Mouse (Mus musculus) skeletal muscle tissue, adult 2 months (tissue): ENCODE measurements around the gene Arhgef40.
"Not testable (repeated sequence)": the region's sequence is repeated elsewhere in the genome, so short reads cannot be mapped to it uniquely, and the experiment has no call there.

Source experiments
- DNase-seq: peaks from one replicate; pipeline ENCODE4 v3.0.0-alpha.2; 2012; ENCODE audit warnings: low read depth, low spot score

Arhgef40 gene

GRCm38 (mm10) chr14:52018248-52019050 lies 33.9 kb downstream of the Arhgef40 start:
- no peak for DNase-seq

GRCm38 (mm10) chr14:52019051-52019589 lies 34.6 kb downstream of the Arhgef40 start:
- DNase-seq = no peak

- peak; percentile 91 for DNase-seq
These were observed 35.2 kb downstream of the Arhgef40 start for GRCm38 (mm10) chr14:52019590-52020340.

- peak; percentile 83 for DNase-seq
These were observed 36.1 kb downstream of the Arhgef40 start, which contains the start of gene Zfp219 for GRCm38 (mm10) chr14:52020486-52021137. Gene Zfp219, minus strand, starts transcription at chr14:52020733.

GRCm38 (mm10) chr14:52021138-52021529 lies 36.6 kb downstream of the Arhgef40 start:
- DNase-seq = no peak

- DNase-seq = no peak
These were observed 37.2 kb downstream of the Arhgef40 start for GRCm38 (mm10) chr14:52021568-52022212.

GRCm38 (mm10) chr14:52022244-52022708 lies 37.8 kb downstream of the Arhgef40 start:
- DNase-seq = no peak

GRCm38 (mm10) chr14:52022709-52023459 lies 38.4 kb downstream of the Arhgef40 start:
- peak; percentile 81 for DNase-seq

GRCm38 (mm10) chr14:52024133-52024532 lies 39.6 kb downstream of the Arhgef40 start:
- DNase-seq = no peak

GRCm38 (mm10) chr14:52026342-52026741 lies 41.8 kb downstream of the Arhgef40 start:
- no peak for DNase-seq

GRCm38 (mm10) chr14:52035926-52036325 lies 51.4 kb downstream of the Arhgef40 start:
- no peak for DNase-seq

- DNase-seq = no peak
These were observed 54.8 kb downstream of the Arhgef40 start for GRCm38 (mm10) chr14:52039332-52039731.

- not testable (repeated sequence) for DNase-seq
These were observed 57.8 kb downstream of the Arhgef40 start, which contains the start of gene Olfr221 for GRCm38 (mm10) chr14:52042359-52042758. Gene Olfr221, minus strand, starts transcription at chr14:52042459.

- no peak for DNase-seq
These were observed 58.9 kb downstream of the Arhgef40 start for GRCm38 (mm10) chr14:52043446-52043845.

GRCm38 (mm10) chr14:52044901-52045678 lies 60.6 kb downstream of the Arhgef40 start:
- no peak for DNase-seq

GRCm38 (mm10) chr14:52045966-52046565 lies 61.5 kb downstream of the Arhgef40 start:
- no peak for DNase-seq

- not testable (repeated sequence) for DNase-seq
These were observed 68.2 kb downstream of the Arhgef40 start for GRCm38 (mm10) chr14:52052720-52053119.
